Mouse (Mus musculus) megakaryocyte, embryonic 14.5 days (primary cell): ENCODE results near the gene Glis2. TPM values are rescaled to one million over a fixed set of nuclear protein-coding genes. Genes with fewer than 3 reads are reported as not detected.

ENCODE experiments used
- H3K27me3 ChIP-seq: replicated peaks from 2 replicates; pipeline ENCODE3; 2012; ENCODE audit warnings: inconsistent platforms
- H3K36me3 ChIP-seq: replicated peaks from 2 replicates; pipeline ENCODE3; 2012; ENCODE audit warnings: low read length, inconsistent platforms, mixed read lengths
- H3K4me1 ChIP-seq: 2 replicates; pipeline ENCODE4 v1.6.1; 2012; ENCODE audit warnings: inconsistent platforms
- H3K4me3 ChIP-seq: replicated peaks from 2 replicates; pipeline ENCODE3; 2012; ENCODE audit warnings: moderate library complexity, mild to moderate bottlenecking, inconsistent platforms
- H3K9me3 ChIP-seq: 2 replicates; pipeline ENCODE4 v1.6.1; 2012; ENCODE audit warnings: inconsistent platforms
- FLI1 ChIP-seq: IDR thresholded peaks from 2 replicates; pipeline ENCODE4 v1.6.1; 2012; ENCODE audit warnings: low read length, inconsistent platforms, mixed read lengths
- GATA1 ChIP-seq: IDR thresholded peaks from 3 replicates; pipeline ENCODE4 v1.6.1; 2012; ENCODE audit warnings: mixed read lengths, low read length, inconsistent platforms, borderline replicate concordance
- polyA plus RNA-seq: library from polyadenylated mRNA; stranded (reverse); fragments of >175 nt; gene quantifications from 2 replicates; pipeline ENCODE4 v1.2.3, GENCODE M21; 2012; ENCODE audit warnings: low replicate concordance; ENCODE audit not compliant: insufficient read depth

The Glis2 gene
- polyA plus RNA-seq, 1 experiment = 2.0 TPM

GRCm38 (mm10) chr16:4596141-4596728 lies 1.7 kb downstream of the Glis2 start:
- Histone ChIP-seq H3K27me3 (peaks cover 86% of the 10 kb centered on the region), H3K4me3 (no peak overlapping the region), H3K4me1 (peaks cover 46% of the 10 kb centered on the region), H3K36me3 (no peaks in the 10 kb centered on the region), H3K9me3 (no peaks in the 10 kb centered on the region)
- TF ChIP-seq GATA1 (no peak), FLI1 (no peak)

- no peak for TF ChIP-seq FLI1
- TF ChIP-seq GATA1 = no peak
- peaks cover 89% of the 10 kb centered on the region for H3K27me3 ChIP-seq
- no peak overlapping the region for H3K4me3 ChIP-seq
- H3K4me1 ChIP-seq = peaks cover 46% of the 10 kb centered on the region
- H3K9me3 ChIP-seq = no peaks in the 10 kb centered on the region
- H3K36me3 ChIP-seq = no peaks in the 10 kb centered on the region
These were observed 2.3 kb downstream of the Glis2 start for GRCm38 (mm10) chr16:4596836-4597235.

DNA sequence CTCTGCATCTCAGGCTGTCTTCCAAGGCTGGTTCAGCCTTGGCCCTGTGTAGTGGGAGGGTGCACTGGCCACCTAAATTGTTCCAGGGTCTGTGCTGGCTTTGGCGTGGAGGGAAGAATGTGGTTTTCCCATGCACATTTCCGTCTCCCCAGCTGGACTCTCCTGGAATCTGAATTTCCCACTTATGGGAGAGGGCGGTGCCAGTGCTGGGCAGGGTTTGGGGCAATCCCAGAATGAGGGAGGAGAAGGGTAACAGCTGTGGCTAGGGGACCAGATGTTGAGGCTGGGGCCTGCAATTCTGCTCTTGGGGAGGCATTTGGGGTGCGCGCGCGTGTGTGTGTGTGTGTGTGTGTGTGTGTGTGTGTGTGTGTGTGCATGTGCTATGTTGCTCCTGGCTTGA lies 2.8 kb downstream of the Glis2 start:
- H3K4me3 ChIP-seq = no peak overlapping the region
- peaks cover 93% of the 10 kb centered on the region for H3K27me3 ChIP-seq
- H3K4me1 ChIP-seq = peaks cover 49% of the 10 kb centered on the region
- H3K36me3 ChIP-seq = no peaks in the 10 kb centered on the region
- H3K9me3 ChIP-seq = no peaks in the 10 kb centered on the region
- TF ChIP-seq FLI1 (no peak), GATA1 (no peak)

GRCm38 (mm10) chr16:4598041-4598440 lies 3.5 kb downstream of the Glis2 start:
- no peak for TF ChIP-seq GATA1
- no peak for TF ChIP-seq FLI1
- Histone ChIP-seq H3K36me3 (no peaks in the 10 kb centered on the region), H3K27me3 (peaks cover 92% of the 10 kb centered on the region), H3K9me3 (no peaks in the 10 kb centered on the region), H3K4me1 (peaks cover 47% of the 10 kb centered on the region), H3K4me3 (no peak overlapping the region)

- Histone ChIP-seq H3K9me3 (no peaks in the 10 kb centered on the region), H3K36me3 (no peaks in the 10 kb centered on the region), H3K4me1 (peaks cover 38% of the 10 kb centered on the region), H3K27me3 (peaks cover 91% of the 10 kb centered on the region), H3K4me3 (no peak overlapping the region)
- TF ChIP-seq FLI1 = no peak
- no peak for TF ChIP-seq GATA1
These were observed 4.5 kb downstream of the Glis2 start for GRCm38 (mm10) chr16:4598891-4599543.

GRCm38 (mm10) chr16:4599616-4600015 lies 5.1 kb downstream of the Glis2 start:
- H3K4me3 ChIP-seq = no peak overlapping the region
- peaks cover 92% of the 10 kb centered on the region for H3K27me3 ChIP-seq
- TF ChIP-seq GATA1 (no peak), FLI1 (no peak)
- H3K9me3 ChIP-seq = no peaks in the 10 kb centered on the region
- no peaks in the 10 kb centered on the region for H3K36me3 ChIP-seq
- H3K4me1 ChIP-seq = peaks cover 35% of the 10 kb centered on the region

GRCm38 (mm10) chr16:4600701-4601310 lies 6.3 kb downstream of the Glis2 start:
- Histone ChIP-seq H3K27me3 (peaks cover 91% of the 10 kb centered on the region), H3K9me3 (no peaks in the 10 kb centered on the region), H3K36me3 (no peaks in the 10 kb centered on the region), H3K4me1 (peaks cover 24% of the 10 kb centered on the region), H3K4me3 (no peak overlapping the region)
- TF ChIP-seq FLI1 = no peak
- TF ChIP-seq GATA1 = no peak

DNA sequence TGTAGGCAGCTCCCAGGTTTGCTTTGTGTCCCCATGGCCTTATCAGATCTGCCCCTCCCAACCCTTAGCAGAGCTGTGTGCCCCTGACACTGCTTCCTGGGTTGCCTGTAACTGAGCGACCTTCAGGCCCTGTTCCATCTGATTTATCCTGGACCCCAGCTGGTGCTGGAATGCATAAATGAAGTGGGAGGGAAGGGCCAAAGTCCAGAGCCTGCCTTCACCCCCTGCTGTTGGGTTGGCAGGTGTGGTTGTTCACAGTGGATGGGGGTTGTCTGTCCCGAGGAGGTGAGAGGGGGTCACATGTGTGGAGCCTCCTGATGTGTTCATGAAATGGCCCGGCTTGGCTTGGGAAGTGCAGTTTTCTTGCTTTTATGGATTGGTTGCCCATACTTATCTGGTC lies 7.7 kb downstream of the Glis2 start:
- Histone ChIP-seq H3K36me3 (no peaks in the 10 kb centered on the region), H3K27me3 (peaks cover 83% of the 10 kb centered on the region), H3K9me3 (no peaks in the 10 kb centered on the region), H3K4me3 (no peak overlapping the region), H3K4me1 (peaks cover 28% of the 10 kb centered on the region)
- TF ChIP-seq GATA1 (no peak), FLI1 (no peak)

DNA sequence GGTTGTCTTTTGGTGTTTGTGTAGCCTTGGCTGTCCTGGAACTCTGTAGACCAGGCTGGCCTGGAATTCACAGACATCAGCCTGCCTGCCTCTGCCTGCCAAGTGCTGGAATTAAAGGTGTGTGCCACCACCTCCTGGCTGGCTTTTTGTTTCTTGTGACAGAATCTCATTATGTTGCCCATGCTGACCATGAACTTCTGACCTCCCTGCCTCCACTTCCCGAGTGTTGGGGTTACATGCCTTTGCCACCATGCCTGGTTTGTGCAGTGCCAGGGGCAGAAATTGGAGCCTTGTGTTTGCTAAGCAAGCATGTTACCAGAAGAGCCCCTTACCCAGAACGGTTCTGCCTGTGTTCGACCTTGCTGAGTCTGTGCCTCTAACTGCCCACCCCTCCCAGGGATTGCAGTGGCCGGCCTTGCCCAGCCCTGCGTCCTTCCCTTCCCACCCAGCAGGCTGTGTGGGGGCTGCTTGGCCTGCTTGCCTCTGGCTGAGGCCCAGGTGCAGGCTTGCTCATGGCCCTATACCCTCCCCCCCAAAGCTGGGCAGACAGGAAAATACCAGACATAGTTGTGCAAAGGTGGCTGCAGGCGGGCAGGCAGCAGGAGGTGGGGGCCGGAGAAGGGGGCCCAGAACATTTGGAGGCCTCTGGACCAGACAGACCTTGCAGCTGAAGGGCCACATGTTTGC lies 8.4 kb downstream of the Glis2 start:
- peaks cover 78% of the 10 kb centered on the region for H3K27me3 ChIP-seq
- no peak for TF ChIP-seq GATA1
- no peak for TF ChIP-seq FLI1
- no peaks in the 10 kb centered on the region for H3K36me3 ChIP-seq
- H3K4me1 ChIP-seq = peaks cover 35% of the 10 kb centered on the region
- no peak overlapping the region for H3K4me3 ChIP-seq
- H3K9me3 ChIP-seq = no peaks in the 10 kb centered on the region

- Histone ChIP-seq H3K27me3 (peaks cover 73% of the 10 kb centered on the region), H3K9me3 (no peaks in the 10 kb centered on the region), H3K36me3 (no peaks in the 10 kb centered on the region), H3K4me3 (no peak overlapping the region), H3K4me1 (peaks cover 33% of the 10 kb centered on the region)
- no peak for TF ChIP-seq GATA1
- no peak for TF ChIP-seq FLI1
These were observed 8.9 kb downstream of the Glis2 start for GRCm38 (mm10) chr16:4603453-4603837.
